Mouse (Mus musculus): ENCODE results near the gene Fndc8.
A peak's percentile ranks its signal among the peaks of the same experiment; 100 is the strongest.

Gene Fndc8

DNA sequence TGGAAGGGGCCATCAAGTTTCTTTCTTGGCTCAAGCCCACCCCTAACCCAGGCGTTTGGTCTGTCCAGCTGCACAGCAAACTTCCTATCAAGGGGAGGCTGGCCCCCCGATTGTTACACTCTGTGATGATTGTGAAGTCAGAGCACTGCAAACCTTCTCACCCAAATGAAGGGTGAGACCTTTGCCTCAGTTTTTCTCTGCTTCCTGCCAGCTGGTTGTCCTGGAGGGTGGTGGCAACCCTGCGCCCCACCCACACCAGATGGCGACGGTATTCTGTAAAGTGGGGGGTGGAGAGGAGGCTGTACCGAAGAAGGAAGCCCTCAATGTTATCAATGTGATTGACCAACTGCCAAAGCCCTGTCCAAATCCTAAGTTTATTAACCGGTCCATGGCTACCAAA is at the start of gene Fndc8:
TSS of gene Fndc8 (plus strand) at position 189 of the 400 bp plus-strand sequence.
- no peak for DNase-seq (ENCODE audit: low spot score)

GRCm38 (mm10) chr11:82844771-82845414 is 47.0 kb upstream of the Fndc8 start:
- DNase-seq (ENCODE audit: low spot score) = no peak

GRCm38 (mm10) chr11:82845415-82846078 is 46.4 kb upstream of the Fndc8 start:
- DNase-seq (ENCODE audit: low spot score) = peak; percentile 73

- no peak for DNase-seq (ENCODE audit: low spot score)
These were observed 45.9 kb upstream of the Fndc8 start for GRCm38 (mm10) chr11:82846079-82846436.

- no peak for DNase-seq (ENCODE audit: low spot score)
These were observed 45.0 kb upstream of the Fndc8 start for GRCm38 (mm10) chr11:82846938-82847337.

DNA sequence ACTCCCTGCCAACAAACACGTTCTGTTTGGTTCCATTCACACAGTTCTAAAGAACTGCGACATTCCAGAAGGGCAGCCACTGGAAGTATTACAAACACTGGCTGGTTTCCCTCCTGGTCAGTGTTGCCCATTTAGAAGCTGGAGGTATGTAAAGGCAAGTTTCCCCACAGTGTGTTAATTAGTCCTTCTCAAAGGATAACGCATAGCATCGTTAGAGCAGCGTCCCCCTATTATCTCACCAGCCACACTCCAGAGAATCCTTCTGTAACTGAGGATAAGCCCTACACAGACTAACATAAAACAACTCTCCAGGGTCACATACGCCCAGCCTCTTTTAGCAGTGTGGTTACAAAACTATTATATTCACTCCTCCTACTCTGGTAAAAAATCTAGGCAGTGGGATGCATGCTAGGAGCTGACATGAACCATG is 44.3 kb upstream of the Fndc8 start:
- no peak for DNase-seq (ENCODE audit: low spot score)

DNA sequence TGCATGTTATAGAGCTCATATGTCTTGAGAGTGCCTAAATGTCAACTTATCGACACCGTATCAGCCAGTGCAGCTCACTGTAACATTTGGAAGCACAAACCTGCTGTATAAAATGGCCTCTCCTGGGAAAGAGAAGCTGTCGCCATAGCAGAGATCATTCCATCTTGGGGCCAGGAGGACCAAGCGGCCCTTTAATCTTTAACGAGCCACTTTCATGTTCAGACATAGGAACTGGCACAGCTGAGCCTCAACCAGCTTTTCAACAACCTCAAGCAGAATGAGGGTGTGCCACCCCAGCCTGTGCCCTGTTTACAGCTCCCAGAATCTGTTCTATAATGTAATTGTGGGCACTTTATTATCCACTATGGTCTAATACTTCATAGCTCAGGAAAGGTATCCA is 41.7 kb upstream of the Fndc8 start:
- DNase-seq (ENCODE audit: low spot score) = no peak

DNA sequence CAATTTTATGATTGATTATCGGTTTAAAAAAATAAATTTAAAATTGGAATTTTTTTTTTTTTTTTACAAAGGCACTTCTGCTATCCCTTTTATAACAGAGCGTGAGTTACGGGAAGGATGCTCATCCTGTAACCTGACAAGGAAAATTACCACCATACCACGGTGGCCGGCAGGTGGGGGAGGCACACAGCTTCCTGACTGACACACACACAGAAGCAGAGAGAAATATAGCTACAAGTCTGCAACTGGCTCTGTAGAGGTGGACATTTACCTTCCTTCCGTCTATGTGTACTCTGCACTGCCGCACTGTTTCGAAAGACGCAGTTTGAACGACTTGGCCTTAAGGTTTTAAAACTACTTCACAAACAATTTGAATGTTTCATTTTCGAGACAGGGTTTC is 39.8 kb upstream of the Fndc8 start:
- no peak for DNase-seq (ENCODE audit: low spot score)

- DNase-seq (ENCODE audit: low spot score) = no peak
These were observed 39.4 kb upstream of the Fndc8 start for GRCm38 (mm10) chr11:82852540-82852939.

DNA sequence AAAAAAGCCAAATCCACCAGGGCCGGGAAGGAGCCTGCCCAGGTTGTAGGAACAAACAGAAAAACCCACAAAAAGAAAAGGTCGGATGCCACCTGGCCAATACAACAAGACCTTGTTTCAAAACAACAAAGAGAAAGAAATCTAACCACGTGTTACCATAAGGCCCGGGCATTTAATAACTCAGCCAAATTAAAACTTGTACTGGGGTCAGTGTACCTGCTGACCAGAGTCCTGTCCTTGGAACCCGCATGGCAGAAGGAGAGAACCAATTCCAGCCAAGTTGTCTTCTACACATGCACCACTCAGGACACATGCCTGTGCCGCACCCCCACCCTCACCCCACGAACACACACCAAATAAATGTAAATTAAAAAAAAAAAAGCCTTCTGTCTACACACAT is 39.0 kb upstream of the Fndc8 start:
- no peak for DNase-seq (ENCODE audit: low spot score)

DNA sequence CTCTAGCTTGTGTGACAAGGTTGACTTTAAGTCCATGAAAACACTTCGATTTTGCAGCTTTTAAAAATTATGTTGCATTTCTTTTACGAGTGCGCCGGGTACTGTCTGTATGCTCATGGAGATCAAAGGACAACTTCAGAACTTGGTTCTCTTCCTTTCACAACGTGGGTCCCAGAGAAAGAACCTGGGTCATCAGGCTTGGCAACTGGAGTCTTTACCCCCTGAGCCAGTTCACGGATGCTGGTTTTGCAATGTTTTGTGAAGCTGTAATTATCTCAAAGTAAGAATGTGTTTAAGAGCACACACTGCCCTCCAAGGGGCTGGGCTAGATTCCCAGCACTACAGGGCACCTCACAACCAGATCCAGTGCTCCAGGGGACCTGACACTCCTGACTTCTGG is 37.8 kb upstream of the Fndc8 start:
- DNase-seq (ENCODE audit: low spot score) = no peak

GRCm38 (mm10) chr11:82855327-82855973 is 36.5 kb upstream of the Fndc8 start:
- DNase-seq (ENCODE audit: low spot score) = no peak

GRCm38 (mm10) chr11:82856032-82856431 is 35.9 kb upstream of the Fndc8 start:
- no peak for DNase-seq (ENCODE audit: low spot score)

DNA sequence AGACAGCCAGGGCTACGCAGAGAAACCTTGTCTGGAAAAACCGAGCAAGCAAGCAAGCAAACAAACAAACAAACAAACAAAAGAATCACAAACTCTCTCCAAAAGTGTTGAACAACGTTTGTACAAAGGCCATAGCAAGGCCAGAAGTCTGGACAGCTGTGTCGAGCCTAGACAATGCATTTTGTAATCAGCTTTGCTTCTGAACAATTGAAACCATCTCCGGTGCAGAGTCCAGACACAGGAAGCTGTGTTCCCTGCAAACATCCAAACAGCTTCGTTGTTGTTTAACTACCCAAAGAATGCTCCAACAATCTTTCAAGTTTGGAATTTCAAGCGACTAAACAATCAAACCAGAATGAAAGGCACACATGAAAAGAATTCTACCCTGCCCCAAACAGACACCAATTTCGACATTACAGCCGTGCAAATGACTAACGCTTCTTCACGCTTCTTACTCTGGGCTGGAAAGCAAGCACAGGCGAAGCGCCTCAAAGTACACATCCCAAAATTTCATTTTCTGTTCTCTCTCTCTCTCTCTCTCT is 34.5 kb upstream of the Fndc8 start:
- DNase-seq (ENCODE audit: low spot score) = no peak

DNA sequence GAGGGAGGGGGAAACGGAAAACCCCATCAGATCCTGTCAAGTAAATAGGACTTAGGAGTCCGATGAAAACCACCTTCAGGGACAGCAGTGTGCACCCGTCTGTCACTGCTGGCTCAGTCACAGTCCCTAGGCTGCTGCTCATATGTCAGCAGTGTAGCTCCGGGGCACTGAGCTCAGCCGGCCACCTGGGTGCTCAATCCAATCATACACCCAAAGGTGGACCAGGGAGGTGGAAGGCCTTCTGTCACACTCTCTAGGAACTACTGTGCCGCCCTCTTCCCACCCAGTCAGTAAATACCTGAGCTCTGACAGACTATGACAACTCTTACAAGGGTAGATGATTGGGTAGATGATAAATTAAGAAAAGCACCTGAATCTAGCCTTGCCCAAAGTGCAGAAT is 31.2 kb upstream of the Fndc8 start:
- no peak for DNase-seq (ENCODE audit: low spot score)

GRCm38 (mm10) chr11:82861558-82861957 is 30.4 kb upstream of the Fndc8 start:
- DNase-seq (ENCODE audit: low spot score) = no peak

GRCm38 (mm10) chr11:82862638-82863037 is 29.3 kb upstream of the Fndc8 start:
- no peak for DNase-seq (ENCODE audit: low spot score)

- no peak for DNase-seq (ENCODE audit: low spot score)
These were observed 28.9 kb upstream of the Fndc8 start for GRCm38 (mm10) chr11:82863059-82863458.

- DNase-seq (ENCODE audit: low spot score) = no peak
These were observed 28.4 kb upstream of the Fndc8 start for GRCm38 (mm10) chr11:82863488-82863931.

DNA sequence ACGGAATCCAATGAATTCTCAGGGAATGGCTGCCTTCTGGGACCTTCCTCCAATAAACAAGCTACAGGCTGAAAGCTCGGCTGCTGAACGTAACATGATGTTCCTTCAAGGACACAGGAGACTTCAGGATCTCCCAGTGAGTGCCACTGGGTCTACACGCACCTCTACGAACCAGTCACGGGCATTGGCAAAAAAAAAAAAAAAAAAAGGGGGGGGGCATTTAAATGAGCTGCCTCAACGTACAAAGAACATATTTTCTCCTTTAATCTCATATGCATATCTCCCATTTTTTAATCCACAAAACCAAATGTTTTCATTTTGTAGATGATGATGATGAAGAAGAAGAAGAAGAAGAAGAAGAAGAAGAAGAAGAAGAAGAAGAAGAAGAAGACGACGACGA is 26.0 kb upstream of the Fndc8 start:
- DNase-seq (ENCODE audit: low spot score) = no peak

- DNase-seq (ENCODE audit: low spot score) = no peak
These were observed 24.9 kb upstream of the Fndc8 start for GRCm38 (mm10) chr11:82866850-82867564.

GRCm38 (mm10) chr11:82867956-82868355 is 24.0 kb upstream of the Fndc8 start:
- no peak for DNase-seq (ENCODE audit: low spot score)
